Mouse (Mus musculus) hindbrain, postnatal 0 days (tissue): ENCODE data around the gene Gm26938. TPM values are rescaled to one million over a fixed set of nuclear protein-coding genes. Genes with fewer than 3 reads are reported as not detected.

Source experiments
- ATAC-seq: fragments of 200-750 bp; cut with Nextera tagmentation; 2 replicates; pipeline ENCODE4 v1.8.0; 2017; ENCODE audit warnings: mild to moderate bottlenecking, moderate TSS enrichment, moderate library complexity
- DNase-seq: peaks from one replicate; pipeline ENCODE4 v3.0.0-alpha.2; 2015; ENCODE audit warnings: low spot score
- H3K27ac ChIP-seq: fragments of 300-500 bp; sonication (generic); 2 replicates; pipeline ENCODE4 v1.5.1; 2014; ENCODE audit warnings: mild to moderate bottlenecking
- H3K27me3 ChIP-seq: fragments of 300-500 bp; sonication (generic); 2 replicates; pipeline ENCODE4 v1.6.1; 2014; ENCODE audit warnings: low read length, mixed read lengths; ENCODE audit not compliant: insufficient read depth
- H3K36me3 ChIP-seq: fragments of 300-500 bp; sonication (generic); 2 replicates; pipeline ENCODE4 v1.6.1; 2014; ENCODE audit warnings: low read length, mixed read lengths; ENCODE audit not compliant: insufficient read depth
- H3K4me1 ChIP-seq: fragments of 300-500 bp; sonication (generic); 2 replicates; pipeline ENCODE4 v1.6.1; 2014; ENCODE audit warnings: antibody characterized with exemption, low read length, mixed read lengths; ENCODE audit not compliant: insufficient read depth
- H3K4me2 ChIP-seq: fragments of 300-500 bp; sonication (generic); 2 replicates; pipeline ENCODE4 v1.6.1; 2014; ENCODE audit warnings: low read depth, mild to moderate bottlenecking, low read length, moderate library complexity, mixed read lengths
- H3K4me3 ChIP-seq: fragments of 300-500 bp; sonication (generic); 2 replicates; pipeline ENCODE4 v1.5.1; 2014; ENCODE audit warnings: low read length
- H3K9ac ChIP-seq: fragments of 300-500 bp; sonication (generic); replicated peaks from 2 replicates; pipeline ENCODE4 v1.6.1; 2014; ENCODE audit warnings: mild to moderate bottlenecking, low read length, moderate library complexity, mixed read lengths
- H3K9me3 ChIP-seq: fragments of 300-500 bp; sonication (generic); 2 replicates; pipeline ENCODE4 v1.6.1; 2016; ENCODE audit warnings: low read length, mixed read lengths
- CTCF ChIP-seq: IDR thresholded peaks from 2 replicates; pipeline ENCODE4 v1.5.1; 2016; ENCODE audit warnings: antibody characterized with exemption, control low read depth, low read depth
- WGBS: fragments of 180-500 bp; shearing (Covaris S2); extraction: QIAGEN DNeasy Blood & Tissue Kit; methylation state at CpG from one replicate; pipeline ENCODE4 v1.1.7; 2014; 5-methylcytosine and 5-hydroxymethylcytosine counted together
- polyA plus RNA-seq: library from polyadenylated mRNA; unstranded; fragments of >200 nt; fragmentation: Nextera tagmentation; extraction: Ambion mirVana; gene quantifications from 2 replicates; pipeline ENCODE4 v1.2.1, GENCODE M21; 2015
- total RNA-seq: library from RNA; depleted of rRNA; stranded (reverse); fragments of >200 nt; gene quantifications from 2 replicates; pipeline ENCODE4 v1.2.3, GENCODE M21; 2014

Gm26938 gene
- total and polyA plus RNA-seq, 2 experiments from 2014 or later = not detected

DNA sequence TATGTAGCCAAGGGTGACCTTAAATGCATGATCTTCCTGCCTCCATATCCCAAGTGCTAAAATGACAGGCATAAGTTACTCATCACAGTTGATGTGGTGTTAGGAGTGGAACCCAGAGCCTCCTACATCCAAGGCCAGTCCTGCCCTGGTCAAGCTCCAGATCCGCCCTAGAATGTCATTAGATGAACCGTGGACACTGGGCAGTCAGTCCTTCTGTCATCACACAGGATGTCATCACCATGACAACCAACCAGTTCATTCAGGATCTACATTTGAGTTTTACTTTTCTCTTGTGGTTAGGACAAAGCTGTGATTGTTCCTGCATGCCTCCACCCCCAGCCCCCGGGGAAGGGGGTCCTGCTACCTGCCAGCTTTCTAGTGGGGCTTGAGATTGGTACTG lies 12.9 kb upstream of the Gm26938 start:
- Histone ChIP-seq H3K9me3 (0 out of 2 replicates have a peak, but pooled peaks cover 2% of the 10 kb centered on the region), H3K4me1 (no peaks in the 10 kb centered on the region), H3K27me3 (no peaks in the 10 kb centered on the region), H3K36me3 (no peaks in the 10 kb centered on the region), H3K4me3 (no peak overlapping the region), H3K4me2 (no peak overlapping the region), H3K27ac (no peak overlapping the region), H3K9ac (no peak overlapping the region)
- 15% methylated on average over 3 of the region's 3 CpGs for WGBS
- no peak for TF ChIP-seq CTCF
- ATAC-seq (no peak; the same call in 1 of the 2 replicates), DNase-seq (no peak)

DNA sequence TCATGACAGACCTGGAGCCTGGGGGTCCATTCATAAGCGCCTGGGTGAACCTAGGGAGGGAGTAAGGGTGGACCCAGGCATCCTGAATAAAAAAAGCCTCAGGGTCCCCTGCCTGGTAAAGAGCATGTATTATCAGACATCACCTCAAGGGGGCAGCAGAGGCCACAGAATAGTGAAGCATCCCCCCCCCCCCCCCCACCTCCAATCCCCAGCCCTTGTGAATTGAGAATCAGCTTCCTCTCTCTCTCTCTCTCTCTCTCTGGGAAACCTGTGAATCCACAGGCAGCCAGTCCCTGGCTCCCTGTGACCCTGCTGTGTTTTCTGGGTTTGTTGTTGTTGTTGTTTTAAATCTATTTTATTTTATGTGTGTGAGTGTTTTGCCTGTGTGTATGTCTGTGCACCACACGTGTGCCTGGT lies 12.3 kb upstream of the Gm26938 start:
- H3K9ac ChIP-seq = no peak overlapping the region
- 5% methylated on average over 2 of the region's 2 CpGs for WGBS
- no peak overlapping the region for H3K4me2 ChIP-seq
- no peaks in the 10 kb centered on the region for H3K4me1 ChIP-seq
- peak; percentile 86 for DNase-seq
- TF ChIP-seq CTCF = peak; percentile 62
- no peaks in the 10 kb centered on the region for H3K9me3 ChIP-seq
- ATAC-seq = peak; percentile 73; the same call in 1 of the 2 replicates
- no peak overlapping the region for H3K27ac ChIP-seq
- no peak overlapping the region for H3K4me3 ChIP-seq
- no peaks in the 10 kb centered on the region for H3K27me3 ChIP-seq
- H3K36me3 ChIP-seq = no peaks in the 10 kb centered on the region

DNA sequence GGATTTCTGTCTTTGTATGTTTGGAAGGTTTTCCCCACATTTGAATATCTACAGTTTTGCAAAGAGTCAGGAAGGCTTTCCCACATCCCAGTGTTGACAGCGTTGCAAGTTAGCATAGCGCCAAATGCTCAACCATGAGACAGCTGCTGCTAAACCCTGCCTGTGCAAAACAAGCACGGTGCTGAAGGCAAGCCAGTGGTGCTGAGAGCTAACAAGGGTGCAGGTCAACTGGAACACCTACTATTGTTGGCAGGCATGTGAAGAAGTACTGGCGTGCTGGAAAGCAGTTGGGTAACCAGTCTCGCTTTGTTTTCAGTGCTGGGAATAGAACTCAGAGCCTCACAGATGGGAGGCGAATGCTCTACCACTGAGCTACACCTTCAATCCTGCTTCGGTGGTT lies 9.5 kb upstream of the Gm26938 start:
- no peak for ATAC-seq
- Histone ChIP-seq H3K4me3 (no peak overlapping the region), H3K9me3 (no peaks in the 10 kb centered on the region), H3K27me3 (no peaks in the 10 kb centered on the region), H3K36me3 (no peaks in the 10 kb centered on the region), H3K27ac (no peak overlapping the region), H3K9ac (no peak overlapping the region), H3K4me2 (no peak overlapping the region), H3K4me1 (no peaks in the 10 kb centered on the region)
- TF ChIP-seq CTCF = no peak
- WGBS = 86% methylated on average over 7 of the region's 7 CpGs
- no peak for DNase-seq

DNA sequence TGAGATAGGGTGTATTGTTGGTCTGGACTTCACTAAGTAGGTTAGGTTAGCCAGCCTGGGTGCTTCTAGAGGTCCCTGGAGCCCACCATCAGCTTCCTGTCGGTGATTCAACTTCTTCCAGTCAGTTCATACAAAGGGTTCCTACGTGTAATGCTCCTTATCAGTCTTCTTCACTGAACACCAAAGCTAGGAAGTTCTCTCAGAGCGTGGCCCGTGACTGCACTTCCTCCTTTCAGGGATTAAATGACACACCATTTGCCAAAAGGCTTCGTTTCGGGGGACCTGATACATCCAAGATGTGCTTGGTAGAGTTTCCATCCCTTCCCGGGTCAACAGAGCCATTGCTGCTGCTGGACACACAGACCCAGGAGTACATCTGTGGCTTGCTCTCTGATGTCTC lies 5.9 kb upstream of the Gm26938 start:
- Histone ChIP-seq H3K9me3 (no peaks in the 10 kb centered on the region), H3K36me3 (no peaks in the 10 kb centered on the region), H3K27ac (no peak overlapping the region), H3K4me1 (no peaks in the 10 kb centered on the region), H3K4me2 (no peak overlapping the region), H3K4me3 (no peak overlapping the region), H3K27me3 (no peaks in the 10 kb centered on the region), H3K9ac (no peak overlapping the region)
- ATAC-seq (no peak), DNase-seq (no peak)
- 83% methylated on average over 7 of the region's 7 CpGs for WGBS
- TF ChIP-seq CTCF = no peak

DNA sequence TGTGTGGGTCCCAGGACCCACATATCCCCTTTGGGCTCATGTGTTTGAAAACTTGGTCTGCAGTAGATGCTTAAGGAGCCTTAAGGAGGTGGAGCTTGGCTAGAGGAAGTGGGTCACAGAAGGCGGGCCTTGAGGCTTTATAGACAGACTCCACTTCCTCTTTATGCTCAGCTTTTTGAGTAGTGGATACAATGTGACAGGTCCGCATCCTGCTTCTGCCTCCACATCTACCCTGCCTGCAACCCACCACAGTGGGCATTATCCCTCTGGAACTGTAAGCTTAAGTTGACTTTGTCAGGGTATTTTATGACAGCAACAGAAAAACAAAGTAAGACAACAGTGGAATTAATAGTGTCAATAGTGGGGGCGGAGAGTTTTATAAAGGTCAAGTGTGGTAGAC lies 4.5 kb upstream of the Gm26938 start:
- H3K4me2 ChIP-seq = no peak overlapping the region
- no peak for ATAC-seq

DNA sequence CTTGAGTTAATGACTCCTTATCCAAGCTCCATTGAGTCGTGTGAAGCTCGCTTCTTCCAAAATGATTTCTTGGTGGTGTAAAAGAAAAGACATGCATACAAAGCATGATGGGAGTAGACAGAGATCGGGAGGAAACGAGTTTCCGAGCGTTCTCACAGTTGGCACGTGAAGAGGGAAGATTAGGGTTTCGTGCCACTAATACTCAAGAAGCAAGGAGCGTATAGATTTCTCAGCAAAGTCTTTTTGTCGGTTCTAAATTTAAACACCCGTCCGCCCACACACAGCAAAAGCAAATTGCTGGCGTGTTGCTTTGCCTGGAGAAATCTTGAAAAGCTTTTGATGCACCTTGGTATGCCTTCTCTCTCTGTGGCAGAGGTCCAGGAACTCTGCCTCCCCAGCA lies 3.2 kb upstream of the Gm26938 start:
- no peak for TF ChIP-seq CTCF
- Histone ChIP-seq H3K9me3 (no peaks in the 10 kb centered on the region), H3K4me3 (no peak overlapping the region), H3K27me3 (no peaks in the 10 kb centered on the region), H3K27ac (no peak overlapping the region), H3K4me2 (no peak overlapping the region), H3K9ac (no peak overlapping the region), H3K36me3 (no peaks in the 10 kb centered on the region), H3K4me1 (peaks cover 10% of the 10 kb centered on the region; the same call in 1 of the 2 replicates)
- DNase-seq = no peak
- ATAC-seq = no peak
- WGBS = 79% methylated on average over 13 of the region's 13 CpGs

More for the DNA sequence above, 4.5 kb upstream of the Gm26938 start:
- Histone ChIP-seq H3K9ac (no peak overlapping the region), H3K27ac (no peak overlapping the region), H3K4me3 (no peak overlapping the region), H3K27me3 (no peaks in the 10 kb centered on the region), H3K36me3 (no peaks in the 10 kb centered on the region), H3K9me3 (no peaks in the 10 kb centered on the region), H3K4me1 (peaks cover 3% of the 10 kb centered on the region; the same call in 1 of the 2 replicates)
- no peak for DNase-seq
- TF ChIP-seq CTCF = no peak
- 87% methylated on average over 3 of the region's 3 CpGs for WGBS

DNA sequence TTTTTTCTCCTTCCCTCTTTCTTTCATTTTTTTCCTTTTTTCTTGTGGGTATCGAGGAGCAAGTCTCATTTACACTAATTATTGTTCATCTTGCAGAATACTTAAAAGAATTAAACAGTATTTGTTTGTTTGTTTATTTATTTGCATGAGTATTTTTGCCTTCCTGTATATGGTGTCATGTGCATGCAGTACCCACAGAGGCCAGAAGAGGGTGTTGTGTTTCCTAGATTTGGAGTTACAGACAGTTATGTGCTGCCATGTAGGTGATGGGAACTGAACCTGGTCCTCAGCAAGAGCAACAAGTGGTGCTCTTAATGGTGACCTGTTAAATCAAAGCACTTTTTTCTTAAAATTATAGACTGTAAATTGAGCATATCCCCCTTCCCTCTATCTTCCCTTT lies 1.4 kb upstream of the Gm26938 start:
- Histone ChIP-seq H3K9me3 (no peaks in the 10 kb centered on the region), H3K27me3 (no peaks in the 10 kb centered on the region), H3K4me3 (no peak overlapping the region), H3K27ac (no peak overlapping the region), H3K36me3 (peaks cover 9% of the 10 kb centered on the region; the same call in 1 of the 2 replicates), H3K9ac (no peak overlapping the region), H3K4me1 (peaks cover 10% of the 10 kb centered on the region; the same call in 1 of the 2 replicates), H3K4me2 (no peak overlapping the region)
- DNase-seq (no peak), ATAC-seq (no peak)
- peak; percentile 55 for TF ChIP-seq CTCF
- 84% methylated on average over 1 of the region's 1 CpGs for WGBS
